19 mouse cellular contexts compared by ENCODE assay signal in genomic region chr6:34110571-34110970, GRCm38 (mm10).
DNase-seq lines count a peak whose midpoint lies in the region; ATAC-seq and TF ChIP-seq lines count a peak whose summit lies in the region.
"Had no signal": no experiment of that assay in that cellular context is flagged by ENCODE, and none has a peak within 500 bp of the region (broad histone marks: within the 10 kb centered on the region; RNA-seq: fewer than 3 reads in every experiment).

No protein-coding gene starts in this region.

- peaks cover 4% of the 10 kb centered on the region for H3K4me1 ChIP-seq in forebrain, embryonic 16.5 days (replicated peaks; ENCODE audit: control insufficient read depth, insufficient read depth, low read length)
- H3K4me1 ChIP-seq in forebrain, embryonic 10.5 days: peaks cover 20% of the 10 kb centered on the region
- peaks cover 3% of the 10 kb centered on the region; the same call in 1 of the 2 replicates for H3K4me1 ChIP-seq in kidney, adult 2 months (ENCODE audit: control insufficient read depth, insufficient read depth, low read length)
- H3K4me1 ChIP-seq in kidney, embryonic 15.5 days: peaks cover 2% of the 10 kb centered on the region; the same call in 1 of the 2 replicates
- H3K4me1 ChIP-seq: hindbrain, embryonic 13.5 days; intestine, embryonic 15.5 days had no signal

- ATAC-seq in forebrain, embryonic 16.5 days: no peak
- ATAC-seq in kidney, embryonic 15.5 days (replicated peaks; ENCODE audit: low FRiP score): no peak
- ATAC-seq: intestine, embryonic 15.5 days had no signal

- DNase-seq in forebrain, embryonic 10.5 days (ENCODE audit: extremely low spot score, low spot score): no peak
- DNase-seq in kidney, adult 2 months: peak; percentile 76
- DNase-seq in kidney, postnatal 25 days: peak; percentile 58 to 61
- DNase-seq in left cerebral cortex, adult 11 months (ENCODE audit: low spot score): no peak
- no peak for DNase-seq in right cerebral cortex, postnatal 25 days
- DNase-seq: adrenal gland, postnatal 25 days; cerebellum, adult 11-12 months; cerebellum, postnatal 25 days; lung, embryonic 14.5 days; lung, postnatal 36 days; right cerebral cortex, postnatal 14 days; thymus, postnatal 4 days had no signal

- H3K4me3 ChIP-seq in forebrain, embryonic 16.5 days (replicated peaks; ENCODE audit: low read length): no peak overlapping the region
- no peak overlapping the region for H3K4me3 ChIP-seq in forebrain, embryonic 10.5 days
- no peak overlapping the region for H3K4me3 ChIP-seq in kidney, adult 2 months (ENCODE audit: insufficient read depth, low read depth, low read length)
- no peak overlapping the region for H3K4me3 ChIP-seq in kidney, embryonic 15.5 days (replicated peaks)
- H3K4me3 ChIP-seq: heart, embryonic 10.5 days; hindbrain, embryonic 13.5 days; intestine, embryonic 15.5 days had no signal

- TF ChIP-seq CTCF in kidney, adult 2 months (conservative IDR thresholded peaks at IDR 0.05; ENCODE audit: insufficient read depth, insufficient read length, low read depth, low read length): no peak

- H3K27ac ChIP-seq in forebrain, embryonic 16.5 days (ENCODE audit: low read length): peak overlapping the region; percentile 56; the same call in 1 of the 2 replicates
- no peak overlapping the region for H3K27ac ChIP-seq in forebrain, embryonic 10.5 days
- H3K27ac ChIP-seq in kidney, adult 2 months (ENCODE audit: insufficient read depth, low read depth, low read length): no peak overlapping the region; the same call in 1 of the 2 replicates
- no peak overlapping the region for H3K27ac ChIP-seq in kidney, embryonic 15.5 days
- H3K27ac ChIP-seq: heart, embryonic 10.5 days; hindbrain, embryonic 13.5 days; intestine, embryonic 15.5 days had no signal

- 16% methylated on average over 10 of the region's 10 CpGs for WGBS in forebrain, embryonic 16.5 days
- WGBS in forebrain, embryonic 10.5 days: 41% methylated on average over 10 of the region's 10 CpGs
- 40% methylated on average over 10 of the region's 10 CpGs for WGBS in kidney, adult 2 months
- 51% methylated on average over 10 of the region's 10 CpGs for WGBS in kidney, embryonic 15.5 days

- no peaks in the 10 kb centered on the region for H3K36me3 ChIP-seq in forebrain, embryonic 16.5 days (ENCODE audit: control insufficient read depth, insufficient read depth)
- no peaks in the 10 kb centered on the region for H3K36me3 ChIP-seq in forebrain, embryonic 10.5 days (replicated peaks)
- no peaks in the 10 kb centered on the region for H3K36me3 ChIP-seq in kidney, adult 2 months (ENCODE audit: control insufficient read depth, insufficient read depth, low read length)
- no peaks in the 10 kb centered on the region for H3K36me3 ChIP-seq in kidney, embryonic 15.5 days
- H3K36me3 ChIP-seq: heart, embryonic 10.5 days; hindbrain, embryonic 13.5 days; intestine, embryonic 15.5 days had no signal

- no peak overlapping the region for H3K9ac ChIP-seq in forebrain, embryonic 16.5 days (replicated peaks; ENCODE audit: low read depth, low read length)
- no peak overlapping the region for H3K9ac ChIP-seq in kidney, embryonic 15.5 days
- H3K9ac ChIP-seq: hindbrain, embryonic 13.5 days; intestine, embryonic 15.5 days; lung, embryonic 14.5 days had no signal

- no peak overlapping the region for H3K4me2 ChIP-seq in forebrain, embryonic 16.5 days (ENCODE audit: low read length)
- H3K4me2 ChIP-seq in kidney, embryonic 15.5 days: no peak overlapping the region
- H3K4me2 ChIP-seq: hindbrain, embryonic 13.5 days; intestine, embryonic 15.5 days; liver, embryonic 11.5 days; lung, embryonic 14.5 days had no signal

- H3K27me3 ChIP-seq in forebrain, embryonic 16.5 days (replicated peaks; ENCODE audit: control insufficient read depth, insufficient read depth, low read length): no peaks in the 10 kb centered on the region
- no peaks in the 10 kb centered on the region for H3K27me3 ChIP-seq in forebrain, embryonic 10.5 days (ENCODE audit: poor library complexity, severe bottlenecking)
- H3K27me3 ChIP-seq in kidney, adult 2 months (replicated peaks; ENCODE audit: control insufficient read depth, insufficient read depth, low read length): no peaks in the 10 kb centered on the region
- 0 out of 2 replicates have a peak, but pooled peaks cover 3% of the 10 kb centered on the region for H3K27me3 ChIP-seq in kidney, embryonic 15.5 days
- H3K27me3 ChIP-seq: CH12.LX; hindbrain, embryonic 13.5 days; intestine, embryonic 15.5 days had no signal

- TF ChIP-seq POLR2A in kidney, adult 2 months (IDR thresholded peaks at IDR 0.05; ENCODE audit: low read depth, low read length): no peak

- no peaks in the 10 kb centered on the region for H3K9me3 ChIP-seq in forebrain, embryonic 16.5 days (ENCODE audit: control insufficient read depth, low read length)
- H3K9me3 ChIP-seq in forebrain, embryonic 10.5 days: no peaks in the 10 kb centered on the region
- no peaks in the 10 kb centered on the region for H3K9me3 ChIP-seq in kidney, embryonic 15.5 days (replicated peaks)
- H3K9me3 ChIP-seq: heart, embryonic 10.5 days; hindbrain, embryonic 13.5 days; intestine, embryonic 15.5 days had no signal

Comparison
In these comparisons a context has a peak if more than half of its experiments do, and no peak if none do; other contexts are left out.
1. DNase-seq: peak in kidney, adult 2 months (single experiment) and kidney, postnatal 25 days (2 of 2); none in forebrain, embryonic 10.5 days (single experiment), left cerebral cortex, adult 11 months (single experiment) and right cerebral cortex, postnatal 25 days (single experiment).